Mouse (Mus musculus): Measurements from ENCODE around the gene Kpnb1. TPM values are rescaled to one million over a fixed set of nuclear protein-coding genes. Genes with fewer than 3 reads are reported as not detected.
A peak's percentile ranks its signal among the peaks of the same experiment; 100 is the strongest.

The Kpnb1 gene
- polyA plus RNA-seq, 1 experiment, result 87.9 TPM

DNA sequence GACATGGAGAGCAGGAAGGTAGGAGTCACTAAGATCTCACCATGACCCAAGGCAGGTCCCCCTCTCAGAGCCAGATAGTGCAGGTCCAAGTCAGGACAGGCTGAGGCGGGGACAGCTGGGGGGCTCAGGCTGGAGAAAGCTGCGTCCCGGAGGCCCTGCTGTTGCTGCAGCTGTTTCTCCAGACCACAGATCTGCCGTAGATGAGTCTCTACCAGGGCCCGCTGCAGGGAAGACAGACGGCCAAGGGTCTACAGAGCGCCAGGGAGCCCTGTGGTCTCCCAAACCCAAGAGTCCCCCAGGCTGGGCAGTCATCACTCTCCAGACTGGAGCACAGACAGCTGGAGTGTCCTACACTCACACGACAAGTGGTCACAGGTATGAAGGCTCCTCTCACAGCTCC, 40.3 kb downstream of the Kpnb1 start:
- no peak overlapping the region for H3K4me3 ChIP-seq (ENCODE audit: insufficient read depth, low read length)
- no peak for TF ChIP-seq CTCF (IDR thresholded peaks at IDR 0.05; ENCODE audit: low read depth, low read length)
- TF ChIP-seq POLR2A (IDR thresholded peaks at IDR 0.05; ENCODE audit: borderline replicate concordance, low read depth, low read length), result no peak
- peaks cover 25% of the 10 kb centered on the region for H3K4me1 ChIP-seq (ENCODE audit: control insufficient read depth, insufficient read depth, low read length)
- H3K27ac ChIP-seq (ENCODE audit: insufficient read depth, low read depth, low read length), result no peak overlapping the region

DNA sequence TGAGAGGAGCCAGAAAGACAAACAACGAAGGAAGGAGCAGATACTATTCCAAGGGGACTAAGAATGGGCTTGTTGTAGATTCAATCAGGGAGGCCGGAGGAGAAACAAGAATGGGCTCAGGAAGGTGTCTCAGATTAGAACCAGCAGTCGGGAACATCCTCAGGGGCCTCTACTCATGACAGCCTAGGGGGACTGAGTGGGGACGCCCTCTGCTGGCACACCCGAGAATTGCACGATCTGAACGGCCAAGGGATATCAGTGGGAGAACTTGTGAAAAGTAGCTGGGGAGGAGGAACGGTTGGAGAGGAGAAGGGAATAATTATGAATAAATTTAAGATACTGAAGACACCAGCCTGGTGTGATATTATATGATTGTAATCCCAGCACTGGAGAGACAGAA, 41.0 kb downstream of the Kpnb1 start:
- no peak overlapping the region for H3K4me3 ChIP-seq (ENCODE audit: insufficient read depth, low read length)
- H3K27ac ChIP-seq (ENCODE audit: insufficient read depth, low read depth, low read length), result no peak overlapping the region
- TF ChIP-seq CTCF (IDR thresholded peaks at IDR 0.05; ENCODE audit: low read depth, low read length), result peak; percentile 96
- TF ChIP-seq POLR2A (IDR thresholded peaks at IDR 0.05; ENCODE audit: borderline replicate concordance, low read depth, low read length), result no peak
- peaks cover 23% of the 10 kb centered on the region for H3K4me1 ChIP-seq (ENCODE audit: control insufficient read depth, insufficient read depth, low read length)

DNA sequence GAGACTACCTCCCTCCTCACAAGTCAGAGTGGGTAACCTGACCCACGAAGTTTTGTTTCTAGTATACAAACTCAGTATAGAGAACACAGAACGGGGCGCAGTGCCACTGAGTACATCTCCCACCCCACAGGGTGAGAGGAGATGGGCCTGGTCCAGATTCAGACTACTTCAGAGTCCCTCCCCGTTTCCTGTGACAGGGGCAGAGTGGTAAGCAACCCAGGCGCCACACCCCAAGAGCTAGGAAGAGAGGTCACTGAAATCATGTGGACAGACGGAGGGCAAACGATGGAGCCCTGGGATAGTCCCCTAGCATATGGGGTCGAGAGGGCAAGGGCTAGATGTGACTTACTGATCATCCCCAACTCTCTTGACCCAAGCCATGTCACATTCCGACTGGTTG, 41.7 kb downstream of the Kpnb1 start:
- no peak overlapping the region for H3K27ac ChIP-seq (ENCODE audit: insufficient read depth, low read depth, low read length)

DNA sequence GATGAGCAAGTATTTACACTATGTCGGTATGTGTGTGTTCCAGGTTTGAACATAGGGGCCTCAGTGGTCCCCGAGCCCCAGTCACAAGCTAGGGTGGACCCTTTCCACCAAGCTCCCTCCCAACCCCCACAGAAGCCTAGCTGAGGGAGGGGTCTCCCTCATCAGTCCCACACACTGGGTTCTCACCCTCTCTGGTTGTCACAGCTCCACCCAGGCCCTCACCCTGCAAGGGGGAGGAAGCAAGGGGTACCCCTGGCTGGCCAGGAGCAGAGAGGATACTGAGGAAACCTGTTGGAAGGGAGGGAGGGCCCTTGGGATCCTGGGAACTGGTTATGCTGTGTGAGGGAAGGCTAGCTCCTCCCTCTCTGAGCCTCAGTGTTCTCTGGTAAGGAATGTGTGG, 42.4 kb downstream of the Kpnb1 start:
- Histone ChIP-seq H3K27ac (ENCODE audit: insufficient read depth, low read depth, low read length) (no peak overlapping the region), H3K4me1 (ENCODE audit: control insufficient read depth, insufficient read depth, low read length) (peaks cover 34% of the 10 kb centered on the region), H3K4me3 (ENCODE audit: insufficient read depth, low read length) (no peak overlapping the region)
- TF ChIP-seq CTCF (IDR thresholded peaks at IDR 0.05; ENCODE audit: low read depth, low read length), result no peak

More for the DNA sequence above, 41.7 kb downstream of the Kpnb1 start:
- peaks cover 31% of the 10 kb centered on the region for H3K4me1 ChIP-seq (ENCODE audit: control insufficient read depth, insufficient read depth, low read length)
- no peak for TF ChIP-seq POLR2A (IDR thresholded peaks at IDR 0.05; ENCODE audit: borderline replicate concordance, low read depth, low read length)
- TF ChIP-seq CTCF (IDR thresholded peaks at IDR 0.05; ENCODE audit: low read depth, low read length), result no peak
- H3K4me3 ChIP-seq (ENCODE audit: insufficient read depth, low read length), result no peak overlapping the region

DNA sequence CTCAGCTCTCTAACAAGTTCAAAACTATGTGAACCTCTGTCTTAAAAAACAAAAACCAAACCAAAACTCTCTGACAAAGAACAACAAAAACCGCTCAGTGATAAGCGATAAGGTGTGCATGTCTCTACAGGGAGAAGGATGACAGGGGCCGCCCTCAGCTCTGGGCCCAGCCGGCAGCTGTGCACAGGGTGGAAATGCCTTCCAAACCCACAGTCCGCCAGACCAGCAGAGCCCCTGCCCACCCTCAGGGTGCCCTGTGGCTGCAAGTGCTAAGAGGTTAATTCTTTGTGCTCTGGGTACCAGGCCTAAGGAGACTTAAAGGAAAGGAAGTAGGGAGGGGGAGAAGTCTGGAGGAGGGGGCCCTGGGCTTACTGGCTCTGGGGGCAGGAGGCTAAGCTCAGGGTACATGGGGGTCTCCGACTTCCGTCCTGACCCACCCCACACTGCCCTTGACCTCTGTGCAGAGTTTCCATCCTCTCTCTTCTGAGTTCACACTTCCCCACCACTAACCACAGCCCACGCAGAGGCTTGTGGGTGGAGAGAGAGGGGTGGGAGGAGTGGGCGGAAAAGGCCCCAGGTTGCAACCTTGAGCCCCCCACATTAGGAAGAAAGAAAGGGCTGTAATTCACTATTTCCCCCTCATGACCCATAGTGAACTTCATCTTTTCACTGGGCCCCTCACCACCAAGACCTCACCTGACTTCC, 44.3 kb downstream of the Kpnb1 start:
- TF ChIP-seq POLR2A (IDR thresholded peaks at IDR 0.05; ENCODE audit: borderline replicate concordance, low read depth, low read length) (no peak), CTCF (IDR thresholded peaks at IDR 0.05; ENCODE audit: low read depth, low read length) (no peak)
- H3K4me3 ChIP-seq (ENCODE audit: insufficient read depth, low read length), result no peak overlapping the region
- H3K4me1 ChIP-seq (ENCODE audit: control insufficient read depth, insufficient read depth, low read length), result peaks cover 34% of the 10 kb centered on the region
- peak overlapping the region; percentile 19; the same call in 1 of the 2 replicates for H3K27ac ChIP-seq (ENCODE audit: insufficient read depth, low read depth, low read length)

DNA sequence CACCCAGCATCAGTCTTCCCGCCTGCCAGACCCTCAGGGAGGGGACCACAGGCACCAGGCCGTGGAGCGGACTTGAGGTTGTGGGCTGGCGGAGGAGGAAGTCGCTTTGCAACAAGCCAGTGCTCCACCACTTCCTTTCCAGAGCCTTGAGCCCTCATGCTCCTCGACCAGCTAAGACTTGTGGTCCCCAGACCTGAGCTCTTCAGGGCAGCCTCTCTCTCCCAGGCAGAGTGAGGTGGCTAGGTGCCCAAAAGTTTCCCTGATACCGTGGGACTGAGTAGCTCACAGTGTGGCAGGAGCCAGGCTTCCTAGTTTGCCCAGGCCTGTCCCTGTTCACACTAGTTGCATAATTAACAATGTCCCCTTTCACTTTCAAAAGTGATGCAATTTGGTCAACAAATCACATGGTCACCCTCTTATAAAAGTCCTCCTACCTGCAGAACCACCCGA, 45.5 kb downstream of the Kpnb1 start:
- Histone ChIP-seq H3K4me3 (ENCODE audit: insufficient read depth, low read length) (peak overlapping the region; percentile 18; the same call in 1 of the 2 replicates), H3K27ac (ENCODE audit: insufficient read depth, low read depth, low read length) (peak overlapping the region; percentile 90), H3K4me1 (ENCODE audit: control insufficient read depth, insufficient read depth, low read length) (peaks cover 30% of the 10 kb centered on the region)
- TF ChIP-seq CTCF (IDR thresholded peaks at IDR 0.05; ENCODE audit: low read depth, low read length), result no peak
- no peak for TF ChIP-seq POLR2A (IDR thresholded peaks at IDR 0.05; ENCODE audit: borderline replicate concordance, low read depth, low read length)

DNA sequence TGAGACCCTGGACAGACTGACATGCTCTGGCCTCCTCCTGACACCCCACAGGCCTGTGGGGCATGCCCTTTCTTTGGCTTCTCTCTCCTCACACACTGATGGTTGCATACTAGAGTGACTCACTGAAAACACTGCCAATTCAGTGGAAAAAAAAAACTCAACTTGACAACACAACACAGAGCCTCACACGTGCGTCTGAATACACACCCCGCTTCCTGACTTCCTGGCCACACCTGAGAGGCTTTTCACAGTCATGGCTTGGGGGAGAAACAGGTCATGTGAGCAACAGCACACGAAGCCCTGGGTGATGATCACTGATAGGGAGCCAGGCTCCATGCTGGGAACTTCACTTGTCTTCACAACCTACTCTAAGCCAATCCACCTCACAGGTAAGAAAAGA, 46.9 kb downstream of the Kpnb1 start:
- no peak overlapping the region for H3K27ac ChIP-seq (ENCODE audit: insufficient read depth, low read depth, low read length)
- H3K4me1 ChIP-seq (ENCODE audit: control insufficient read depth, insufficient read depth, low read length), result peaks cover 30% of the 10 kb centered on the region
- H3K4me3 ChIP-seq (ENCODE audit: insufficient read depth, low read length), result no peak overlapping the region
- no peak for TF ChIP-seq CTCF (IDR thresholded peaks at IDR 0.05; ENCODE audit: low read depth, low read length)
- TF ChIP-seq POLR2A (IDR thresholded peaks at IDR 0.05; ENCODE audit: borderline replicate concordance, low read depth, low read length), result no peak

DNA sequence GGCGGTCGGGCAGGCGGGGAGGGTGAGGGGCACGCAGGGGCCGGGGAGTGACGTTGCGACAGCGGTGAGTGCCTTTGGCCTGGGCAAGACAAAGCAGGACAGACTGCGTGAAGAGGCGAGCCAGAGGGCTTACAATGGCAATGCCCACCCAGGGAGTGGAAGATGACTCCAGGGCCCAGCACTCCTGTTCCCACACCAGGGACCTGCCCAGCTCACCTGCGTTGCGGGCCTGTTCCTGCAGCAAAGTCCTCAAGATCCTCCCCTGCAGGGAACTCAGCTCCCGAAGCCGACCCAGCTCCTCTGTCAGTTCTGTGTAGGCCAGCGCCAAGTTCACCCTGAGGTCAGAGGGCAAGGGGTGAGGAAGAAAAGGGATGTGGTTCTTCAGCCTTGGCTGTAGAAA, 48.4 kb downstream of the Kpnb1 start:
- Histone ChIP-seq H3K27ac (ENCODE audit: insufficient read depth, low read depth, low read length) (no peak overlapping the region), H3K4me3 (ENCODE audit: insufficient read depth, low read length) (no peak overlapping the region)
- TF ChIP-seq POLR2A (IDR thresholded peaks at IDR 0.05; ENCODE audit: borderline replicate concordance, low read depth, low read length), result no peak
- TF ChIP-seq CTCF (IDR thresholded peaks at IDR 0.05; ENCODE audit: low read depth, low read length), result no peak

DNA sequence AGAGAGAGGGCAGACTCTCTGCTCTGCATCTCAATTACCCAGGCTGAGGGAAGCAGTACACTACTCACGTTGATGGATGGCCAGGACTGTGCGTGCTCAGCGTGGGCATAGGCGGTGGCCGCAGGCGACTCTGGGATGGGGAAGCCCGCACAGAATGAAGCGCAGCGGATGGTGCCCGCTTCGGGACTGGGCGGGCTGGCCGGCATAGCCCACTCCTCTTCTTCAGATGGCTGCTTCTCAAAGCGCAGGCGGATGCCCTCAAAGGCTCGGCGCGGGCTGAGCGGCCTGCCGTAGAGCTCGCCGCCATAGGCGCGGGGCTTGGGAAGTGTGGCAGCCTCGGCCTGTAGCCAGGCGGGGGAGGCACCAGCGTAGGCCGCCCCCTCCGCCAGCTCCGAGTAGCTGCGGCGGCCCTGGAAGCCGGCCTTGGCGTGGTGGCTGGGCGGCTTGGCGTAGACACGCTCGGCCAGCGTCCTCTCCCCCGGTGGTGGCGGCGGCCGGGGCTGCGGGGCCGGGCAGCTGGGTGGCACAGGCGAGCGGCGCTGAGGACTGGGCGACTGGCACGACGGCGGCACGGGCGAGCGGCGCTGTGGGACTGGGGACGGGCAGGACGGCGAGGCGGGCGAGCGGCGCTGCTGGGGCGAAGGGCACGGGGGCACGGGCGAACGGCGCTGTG, 49.0 kb downstream of the Kpnb1 start:
- Histone ChIP-seq H3K27ac (ENCODE audit: insufficient read depth, low read depth, low read length) (no peak overlapping the region), H3K4me1 (ENCODE audit: control insufficient read depth, insufficient read depth, low read length) (peaks cover 25% of the 10 kb centered on the region), H3K4me3 (ENCODE audit: insufficient read depth, low read length) (no peak overlapping the region)
- TF ChIP-seq POLR2A (IDR thresholded peaks at IDR 0.05; ENCODE audit: borderline replicate concordance, low read depth, low read length) (no peak), CTCF (IDR thresholded peaks at IDR 0.05; ENCODE audit: low read depth, low read length) (no peak)

More for the DNA sequence above, 48.4 kb downstream of the Kpnb1 start:
- peaks cover 30% of the 10 kb centered on the region for H3K4me1 ChIP-seq (ENCODE audit: control insufficient read depth, insufficient read depth, low read length)

DNA sequence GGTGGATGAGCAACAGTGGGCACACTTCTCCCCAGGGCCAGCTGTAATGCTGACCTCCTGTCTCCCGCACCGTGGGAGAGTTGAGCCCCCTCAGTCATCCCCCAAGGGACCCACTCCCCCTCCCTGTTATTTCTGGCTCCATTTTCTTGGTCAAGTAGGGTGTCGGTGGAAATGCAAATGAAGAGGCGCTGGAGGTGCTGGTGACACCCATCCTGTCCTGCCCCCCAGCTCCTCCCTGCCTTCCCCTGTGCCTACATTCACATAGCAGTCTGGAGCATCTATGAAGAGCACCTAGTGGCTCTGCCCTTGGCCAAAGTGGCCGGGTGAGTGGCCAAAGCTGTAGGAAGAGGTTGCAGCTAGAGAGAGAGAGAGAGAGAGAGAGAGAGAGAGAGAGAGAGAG, 54.4 kb downstream of the Kpnb1 start:
- H3K27ac ChIP-seq (ENCODE audit: insufficient read depth, low read depth, low read length), result no peak overlapping the region
- no peak overlapping the region for H3K4me3 ChIP-seq (ENCODE audit: insufficient read depth, low read length)
- TF ChIP-seq POLR2A (IDR thresholded peaks at IDR 0.05; ENCODE audit: borderline replicate concordance, low read depth, low read length), result no peak
- no peak for TF ChIP-seq CTCF (IDR thresholded peaks at IDR 0.05; ENCODE audit: low read depth, low read length)
- H3K4me1 ChIP-seq (ENCODE audit: control insufficient read depth, insufficient read depth, low read length), result no peaks in the 10 kb centered on the region

Measured in bone marrow macrophage, adult 2 months (primary cell).